Mouse (Mus musculus) cerebellum, adult 11-12 months (tissue): ENCODE measurements around the gene Iqgap2.
A peak's percentile ranks its signal among the peaks of the same experiment; 100 is the strongest.

ENCODE experiments used
- DNase-seq: peaks from one replicate; pipeline ENCODE4 v3.0.0; 2022

Iqgap2 gene

GRCm38 (mm10) chr13:95774966-95775696 lies 116.6 kb downstream of the Iqgap2 start:
- peak; percentile 60 for DNase-seq

GRCm38 (mm10) chr13:95765017-95765416 lies 126.7 kb downstream of the Iqgap2 start:
- DNase-seq, result no peak

GRCm38 (mm10) chr13:95763876-95764517 lies 127.7 kb downstream of the Iqgap2 start:
- no peak for DNase-seq

GRCm38 (mm10) chr13:95759810-95760209 lies 131.9 kb downstream of the Iqgap2 start:
- no peak for DNase-seq

GRCm38 (mm10) chr13:95754285-95754684 lies 137.4 kb downstream of the Iqgap2 start:
- DNase-seq, result no peak

- DNase-seq, result no peak
These were observed 139.3 kb downstream of the Iqgap2 start for GRCm38 (mm10) chr13:95752386-95752785.

- no peak for DNase-seq
These were observed 144.2 kb downstream of the Iqgap2 start for GRCm38 (mm10) chr13:95747541-95747940.

- no peak for DNase-seq
These were observed 144.6 kb downstream of the Iqgap2 start for GRCm38 (mm10) chr13:95747101-95747500.

- DNase-seq, result peak; percentile 9
These were observed 145.2 kb downstream of the Iqgap2 start for GRCm38 (mm10) chr13:95746509-95746908.

GRCm38 (mm10) chr13:95745451-95745850 lies 146.3 kb downstream of the Iqgap2 start:
- DNase-seq, result no peak

- DNase-seq, result no peak
These were observed 148.7 kb downstream of the Iqgap2 start for GRCm38 (mm10) chr13:95742881-95743466.

GRCm38 (mm10) chr13:95741813-95742689 lies 149.7 kb downstream of the Iqgap2 start:
- no peak for DNase-seq

GRCm38 (mm10) chr13:95739651-95740050 lies 152.1 kb downstream of the Iqgap2 start:
- DNase-seq, result no peak

- DNase-seq, result no peak
These were observed 161.2 kb downstream of the Iqgap2 start for GRCm38 (mm10) chr13:95730491-95730890.

GRCm38 (mm10) chr13:95719320-95720232 lies 172.1 kb downstream of the Iqgap2 start:
- DNase-seq, result peak; percentile 19

GRCm38 (mm10) chr13:95715356-95715755 lies 176.4 kb downstream of the Iqgap2 start:
- no peak for DNase-seq

GRCm38 (mm10) chr13:95714271-95714975 lies 177.3 kb downstream of the Iqgap2 start:
- DNase-seq, result no peak

GRCm38 (mm10) chr13:95712570-95713268 lies 179.0 kb downstream of the Iqgap2 start:
- DNase-seq, result no peak

- no peak for DNase-seq
These were observed 179.7 kb downstream of the Iqgap2 start for GRCm38 (mm10) chr13:95712054-95712453.

GRCm38 (mm10) chr13:95705589-95705988 lies 186.1 kb downstream of the Iqgap2 start:
- DNase-seq, result no peak

- DNase-seq, result no peak
These were observed 188.3 kb downstream of the Iqgap2 start for GRCm38 (mm10) chr13:95703376-95703775.
